Comparison of ENCODE assay signal across 8 mouse cellular contexts in genomic region chr5:139908243-139908810, GRCm38 (mm10). TPM values are rescaled to one million over a fixed set of nuclear protein-coding genes. Genes with fewer than 3 reads are reported as not detected.
DNase-seq lines count a peak whose midpoint lies in the region; ATAC-seq and TF ChIP-seq lines count a peak whose summit lies in the region.

No protein-coding gene starts in this region.

- peak overlapping the region; percentile 72 for H3K27ac ChIP-seq in forebrain, embryonic 10.5 days
- no peak overlapping the region for H3K27ac ChIP-seq in intestine, postnatal 0 days (ENCODE audit: low read depth, low read length)
- no peak overlapping the region for H3K27ac ChIP-seq in midbrain, embryonic 11.5 days (ENCODE audit: low read depth, low read length)

- peak; percentile 88 for DNase-seq in heart, adult 11 months
- DNase-seq in heart, adult 8-10 months (ENCODE audit: low spot score) = no peak
- DNase-seq in MN1 (ENCODE audit: low spot score) = peak; percentile 45
- DNase-seq in forebrain, embryonic 10.5 days (ENCODE audit: extremely low spot score, low spot score) = peak; percentile 51
- DNase-seq in midbrain, embryonic 11.5 days (ENCODE audit: low spot score, missing footprints) = no peak
- DNase-seq in left cerebral cortex, adult 9 months (ENCODE audit: low spot score in 2 of 2) = no peak

- under 1% methylated on average over 69 of the region's 78 CpGs for WGBS in forebrain, embryonic 10.5 days
- WGBS in intestine, postnatal 0 days = under 1% methylated on average over 61 of the region's 78 CpGs
- WGBS in midbrain, embryonic 11.5 days = under 1% methylated on average over 58 of the region's 78 CpGs

- H3K9me3 ChIP-seq in forebrain, embryonic 10.5 days = no peaks in the 10 kb centered on the region
- H3K9me3 ChIP-seq in intestine, postnatal 0 days (ENCODE audit: control insufficient read depth) = no peaks in the 10 kb centered on the region
- no peaks in the 10 kb centered on the region for H3K9me3 ChIP-seq in midbrain, embryonic 11.5 days (ENCODE audit: control insufficient read depth, low read length)

- TF ChIP-seq CTCF in intestine, postnatal 0 days (IDR thresholded peaks at IDR 0.05; ENCODE audit: low read depth) = no peak

- H3K36me3 ChIP-seq in forebrain, embryonic 10.5 days (replicated peaks) = no peaks in the 10 kb centered on the region
- no peaks in the 10 kb centered on the region for H3K36me3 ChIP-seq in intestine, postnatal 0 days (ENCODE audit: control insufficient read depth, insufficient read depth)
- no peaks in the 10 kb centered on the region for H3K36me3 ChIP-seq in midbrain, embryonic 11.5 days (ENCODE audit: control insufficient read depth, insufficient read depth, low read length)

- peaks cover 91% of the 10 kb centered on the region for H3K27me3 ChIP-seq in forebrain, embryonic 10.5 days (ENCODE audit: poor library complexity, severe bottlenecking)
- peaks cover 79% of the 10 kb centered on the region for H3K27me3 ChIP-seq in intestine, postnatal 0 days (replicated peaks; ENCODE audit: control insufficient read depth, insufficient read depth, low read length)
- peaks cover 78% of the 10 kb centered on the region for H3K27me3 ChIP-seq in midbrain, embryonic 11.5 days (ENCODE audit: control insufficient read depth, insufficient read depth, low read length)

- no peak for ATAC-seq in intestine, postnatal 0 days
- peak; percentile 33; the same call in 1 of the 2 replicates for ATAC-seq in midbrain, embryonic 11.5 days (ENCODE audit: low FRiP score)
- no peak for ATAC-seq in erythroid progenitor cell, adult 5-6 weeks (replicated peaks; ENCODE audit: low FRiP score, poor library complexity, severe bottlenecking)

- peak overlapping the region; percentile 75 for H3K4me3 ChIP-seq in forebrain, embryonic 10.5 days
- H3K4me3 ChIP-seq in intestine, postnatal 0 days (ENCODE audit: low read depth, low read length) = peak overlapping the region; percentile 61
- H3K4me3 ChIP-seq in midbrain, embryonic 11.5 days (ENCODE audit: low read depth, low read length) = peak overlapping the region; percentile 62

- H3K4me2 ChIP-seq in intestine, postnatal 0 days (replicated peaks; ENCODE audit: low read depth) = peak overlapping the region; percentile 97
- peak overlapping the region; percentile 97 for H3K4me2 ChIP-seq in midbrain, embryonic 11.5 days

- peak overlapping the region; percentile 48 for H3K9ac ChIP-seq in intestine, postnatal 0 days (ENCODE audit: low read depth, low read length)
- H3K9ac ChIP-seq in midbrain, embryonic 11.5 days (ENCODE audit: low read length) = peak overlapping the region; percentile 76

- peaks cover 69% of the 10 kb centered on the region for H3K4me1 ChIP-seq in forebrain, embryonic 10.5 days
- H3K4me1 ChIP-seq in intestine, postnatal 0 days (replicated peaks; ENCODE audit: control insufficient read depth, insufficient read depth, low read length) = 0 out of 2 replicates have a peak, but pooled peaks cover 5% of the 10 kb centered on the region
- peaks cover 47% of the 10 kb centered on the region for H3K4me1 ChIP-seq in midbrain, embryonic 11.5 days (ENCODE audit: control insufficient read depth, insufficient read depth, low read length)

RNA-seq across cellular contexts. Expression of gene Elfn1, which starts 0.6 kb away (rescaled TPM):
- under 1 TPM in 3 of 4 experiments, not detected in 1; 0.13 to 0.43 (median 0.41) TPM for total RNA-seq in heart, adult 8-10 months (2022)
- polyA plus RNA-seq in forebrain, embryonic 10.5 days (2016; fragmentation: Nextera tagmentation; extraction: Ambion mirVana) = 0.07 and 0.32 TPM in 2 replicates
- 0.08 and 0.12 TPM in 2 replicates for polyA plus RNA-seq in intestine, postnatal 0 days (2015; fragmentation: Nextera tagmentation; extraction: Ambion mirVana)
- 0.77 and 1.0 TPM in 2 replicates for polyA plus RNA-seq in midbrain, embryonic 11.5 days (2014; fragmentation: Nextera tagmentation; extraction: Ambion mirVana)
- not detected in 2 replicates for total RNA-seq in erythroid progenitor cell, adult 5-6 weeks (2015; ENCODE audit: low replicate concordance)
- not detected in 2 replicates for total RNA-seq in erythroid progenitor cell, adult 5-6 weeks (2017; ENCODE audit: low replicate concordance)

Comparison
In these comparisons a context has a peak if more than half of its experiments do, and no peak if none do; other contexts are left out.
1. DNase-seq: peak in heart, adult 11 months (single experiment), MN1 (single experiment) and forebrain, embryonic 10.5 days (single experiment); none in heart, adult 8-10 months (single experiment), midbrain, embryonic 11.5 days (single experiment) and left cerebral cortex, adult 9 months (0 of 2).
2. Peak in every context shown above with its lines, with median percentiles within 50 percentile points of each other: H3K4me3 ChIP-seq.